In genomic region chr13:114143247-114143646, GRCm38 (mm10) we compare ENCODE assay signal across 23 mouse cellular contexts.
"Had no signal": no experiment of that assay in that cellular context is flagged by ENCODE, and none has a peak within 500 bp of the region (broad histone marks: within the 10 kb centered on the region; RNA-seq: fewer than 3 reads in every experiment).

No protein-coding gene starts in this region.

- DNase-seq: gastrocnemius, postnatal 14 days; gastrocnemius, postnatal 36 days; heart, adult 18-20 months; heart, postnatal 10 days; heart, postnatal 4 days; kidney, adult 18-20 months; kidney, adult 8-10 months; kidney, postnatal 10 days; kidney, postnatal 25 days; kidney, postnatal 4 days had no signal

- H3K4me2 ChIP-seq: heart, embryonic 12.5 days; hindbrain, embryonic 12.5 days; hindbrain, embryonic 14.5 days; intestine, embryonic 15.5 days; limb, embryonic 12.5 days had no signal

- H3K4me1 ChIP-seq: heart, embryonic 12.5 days; intestine, embryonic 15.5 days had no signal

- H3K4me3 ChIP-seq: heart, embryonic 10.5 days; heart, embryonic 12.5 days; hindbrain, embryonic 10.5 days; hindbrain, embryonic 12.5 days; intestine, embryonic 15.5 days; layer of hippocampus, adult 2 months; left cerebral cortex, adult 2 months; limb, embryonic 10.5 days; limb, embryonic 12.5 days had no signal

- H3K27me3 ChIP-seq: heart, embryonic 12.5 days; hindbrain, embryonic 12.5 days; intestine, embryonic 15.5 days; limb, embryonic 12.5 days had no signal

- H3K9ac ChIP-seq: heart, embryonic 12.5 days; hindbrain, embryonic 12.5 days; hindbrain, embryonic 14.5 days; intestine, embryonic 15.5 days; limb, embryonic 12.5 days had no signal

- H3K36me3 ChIP-seq: heart, embryonic 10.5 days; heart, embryonic 12.5 days; hindbrain, embryonic 10.5 days; hindbrain, embryonic 12.5 days; intestine, embryonic 15.5 days; limb, embryonic 10.5 days; limb, embryonic 12.5 days had no signal

- H3K27ac ChIP-seq: heart, embryonic 10.5 days; hindbrain, embryonic 10.5 days; hindbrain, embryonic 12.5 days; hindbrain, embryonic 14.5 days; intestine, embryonic 15.5 days; layer of hippocampus, adult 2 months; left cerebral cortex, adult 2 months; limb, embryonic 10.5 days; limb, embryonic 12.5 days had no signal

- ATAC-seq: hindbrain, embryonic 16.5 days; inflammation-experienced regulatory T-cells, adult 6 months; intestine, embryonic 15.5 days; intestine, postnatal 0 days had no signal

- H3K9me3 ChIP-seq: heart, embryonic 10.5 days; heart, embryonic 12.5 days; hindbrain, embryonic 10.5 days; hindbrain, embryonic 12.5 days; intestine, embryonic 15.5 days; limb, embryonic 10.5 days; limb, embryonic 12.5 days had no signal
